Mouse (Mus musculus) brain, embryonic 14.5 days (tissue): ENCODE data around the gene Dock7. TPM values are rescaled to one million over a fixed set of nuclear protein-coding genes. Genes with fewer than 3 reads are reported as not detected.

ENCODE experiments used
- DNase-seq: peaks from one replicate; pipeline ENCODE4 v3.0.0-alpha.2; 2011; ENCODE audit warnings: low read depth
- CTCF ChIP-seq: fragments of 200-500 bp; IDR thresholded peaks from 2 replicates; pipeline ENCODE4 v1.5.1; 2012; ENCODE audit warnings: inconsistent platforms, mild to moderate bottlenecking, moderate library complexity, borderline replicate concordance; ENCODE audit not compliant: insufficient read depth, insufficient read length; ENCODE audit errors: extremely low read depth
- POLR2A ChIP-seq: fragments of 200-500 bp; IDR thresholded peaks from 2 replicates; pipeline ENCODE4 v1.6.1; 2012; ENCODE audit warnings: mild to moderate bottlenecking, inconsistent platforms, borderline replicate concordance; ENCODE audit not compliant: poor library complexity, insufficient read depth, insufficient read length, severe bottlenecking; ENCODE audit errors: extremely low read depth
- polyA plus RNA-seq: library from polyadenylated mRNA; depleted of rRNA; stranded (reverse); fragments of >200 nt; gene quantifications from 2 replicates; pipeline ENCODE4 v1.2.3, GENCODE M21; 2012; rRNA removed

Gene Dock7
- polyA plus RNA-seq, 1 experiment = 197 TPM

GRCm38 (mm10) chr4:98922061-98922642, 198.6 kb downstream of the Dock7 start:
- TF ChIP-seq CTCF (no peak), POLR2A (no peak)
- peak; percentile 47 for DNase-seq

GRCm38 (mm10) chr4:98920896-98921295, 199.8 kb downstream of the Dock7 start:
- TF ChIP-seq CTCF (no peak), POLR2A (no peak)
- DNase-seq = no peak

- TF ChIP-seq POLR2A (no peak), CTCF (no peak)
- no peak for DNase-seq
These were observed 202.5 kb downstream of the Dock7 start for GRCm38 (mm10) chr4:98918204-98918603.

GRCm38 (mm10) chr4:98917724-98918123, 203.0 kb downstream of the Dock7 start:
- DNase-seq = no peak
- no peak for TF ChIP-seq CTCF
- no peak for TF ChIP-seq POLR2A

- TF ChIP-seq POLR2A (no peak), CTCF (no peak)
- no peak for DNase-seq
These were observed 210.5 kb downstream of the Dock7 start for GRCm38 (mm10) chr4:98910246-98910645.

GRCm38 (mm10) chr4:98887148-98887547, 233.6 kb downstream of the Dock7 start:
- TF ChIP-seq CTCF (peak; percentile 82; the same call in 1 of the 2 replicates), POLR2A (no peak)
- peak; percentile 86 for DNase-seq

Other genes starting within 250 kb of the Dock7 start
- 31.5 and 49.8 TPM in 2 replicates for gene Usp1, start 197.1 kb downstream of the Dock7 start, polyA plus RNA-seq
- gene Angptl3, start 90.0 kb downstream of the Dock7 start, polyA plus RNA-seq = not detected in 2 replicates
- 11.8 and 12.0 TPM in 2 replicates for gene Atg4c, start 73.0 kb upstream of the Dock7 start, polyA plus RNA-seq
- gene Gm12689, start 175.0 kb upstream of the Dock7 start, polyA plus RNA-seq = 1.3 and 1.5 TPM in 2 replicates